Comparison of ENCODE assay signal across 14 mouse cellular contexts in the genomic region with DNA sequence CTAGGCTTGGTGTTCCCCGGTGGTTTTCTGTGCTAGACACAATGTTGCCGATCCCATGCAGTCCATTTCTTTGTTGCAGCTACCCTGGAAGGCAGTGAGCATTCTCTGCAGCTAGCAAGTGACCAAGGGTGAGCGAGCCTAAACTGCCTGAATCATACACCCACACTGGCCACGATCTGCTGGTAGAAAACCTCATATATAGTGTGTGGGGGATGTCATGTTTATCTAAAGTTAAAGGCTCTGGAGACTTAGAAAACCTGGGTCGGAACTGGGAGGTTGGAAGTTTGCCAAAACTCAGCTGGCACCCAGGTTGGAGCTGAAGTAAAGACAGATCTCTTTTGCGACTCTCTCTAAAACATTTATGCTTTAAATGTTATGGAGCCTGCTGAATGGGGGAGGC. TPM values are rescaled to one million over a fixed set of nuclear protein-coding genes. Genes with fewer than 3 reads are reported as not detected.
DNase-seq lines count a peak whose midpoint lies in the region; ATAC-seq and TF ChIP-seq lines count a peak whose summit lies in the region.
"Had no signal": no experiment of that assay in that cellular context is flagged by ENCODE, and none has a peak within 500 bp of the region (broad histone marks: within the 10 kb centered on the region; RNA-seq: fewer than 3 reads in every experiment).

No protein-coding gene starts in this region.

- no peak for ATAC-seq in embryonic facial prominence, embryonic 12.5 days (ENCODE audit: insufficient number of reproducible peaks, insufficient read depth, low FRiP score, low TSS enrichment)
- ATAC-seq in stomach, postnatal 0 days (ENCODE audit: low FRiP score, low TSS enrichment), result peak; percentile 36; the same call in 1 of the 2 replicates
- ATAC-seq: Patski had no signal

- H3K27me3 ChIP-seq in embryonic facial prominence, embryonic 12.5 days, result no peaks in the 10 kb centered on the region
- H3K27me3 ChIP-seq in embryonic facial prominence, embryonic 10.5 days (replicated peaks; ENCODE audit: low read depth, poor library complexity, severe bottlenecking), result no peaks in the 10 kb centered on the region
- H3K27me3 ChIP-seq in stomach, postnatal 0 days (ENCODE audit: control insufficient read depth, insufficient read depth, low read length), result no peaks in the 10 kb centered on the region
- H3K27me3 ChIP-seq: hindbrain, embryonic 15.5 days; limb, embryonic 13.5 days; Patski had no signal

- no peaks in the 10 kb centered on the region for H3K9me3 ChIP-seq in embryonic facial prominence, embryonic 12.5 days
- H3K9me3 ChIP-seq in embryonic facial prominence, embryonic 10.5 days, result no peaks in the 10 kb centered on the region
- H3K9me3 ChIP-seq in stomach, postnatal 0 days (ENCODE audit: control insufficient read depth, low read length), result no peaks in the 10 kb centered on the region
- H3K9me3 ChIP-seq: hindbrain, embryonic 15.5 days; midbrain, embryonic 10.5 days had no signal

- H3K4me1 ChIP-seq in embryonic facial prominence, embryonic 12.5 days, result peaks cover 8% of the 10 kb centered on the region
- 0 out of 2 replicates have a peak, but pooled peaks cover 11% of the 10 kb centered on the region for H3K4me1 ChIP-seq in embryonic facial prominence, embryonic 10.5 days
- no peaks in the 10 kb centered on the region for H3K4me1 ChIP-seq in stomach, postnatal 0 days (replicated peaks; ENCODE audit: control insufficient read depth, insufficient read depth)
- H3K4me1 ChIP-seq: hindbrain, embryonic 15.5 days; midbrain, embryonic 10.5 days had no signal

- no peak for TF ChIP-seq CTCF in left cerebral cortex, adult 2 months (IDR thresholded peaks at IDR 0.05)
- no peak for TF ChIP-seq CTCF in stomach, postnatal 0 days (IDR thresholded peaks at IDR 0.05; ENCODE audit: low read depth)

- no peaks in the 10 kb centered on the region for H3K36me3 ChIP-seq in embryonic facial prominence, embryonic 12.5 days
- no peaks in the 10 kb centered on the region for H3K36me3 ChIP-seq in embryonic facial prominence, embryonic 10.5 days (replicated peaks)
- no peaks in the 10 kb centered on the region for H3K36me3 ChIP-seq in stomach, postnatal 0 days (ENCODE audit: control insufficient read depth, insufficient read depth, low read length)
- H3K36me3 ChIP-seq: hindbrain, embryonic 15.5 days; limb, embryonic 13.5 days; midbrain, embryonic 10.5 days had no signal

- intact Hi-C loops in left cerebral cortex, adult 2 months (cut with DNase I), result no loop called here
- intact Hi-C loops in left cerebral cortex, postnatal 4 days (cut with DNase I), result no loop called here

- no peak overlapping the region for H3K4me2 ChIP-seq in embryonic facial prominence, embryonic 12.5 days (replicated peaks)
- H3K4me2 ChIP-seq in stomach, postnatal 0 days (replicated peaks; ENCODE audit: low read depth), result no peak overlapping the region
- H3K4me2 ChIP-seq: hindbrain, embryonic 15.5 days; limb, embryonic 13.5 days had no signal

- no peak overlapping the region for H3K9ac ChIP-seq in embryonic facial prominence, embryonic 12.5 days
- no peak overlapping the region for H3K9ac ChIP-seq in stomach, postnatal 0 days (ENCODE audit: low read length)
- H3K9ac ChIP-seq: hindbrain, embryonic 15.5 days; limb, embryonic 13.5 days had no signal

- H3K4me3 ChIP-seq in embryonic facial prominence, embryonic 12.5 days, result no peak overlapping the region
- H3K4me3 ChIP-seq in embryonic facial prominence, embryonic 10.5 days, result no peak overlapping the region
- no peak overlapping the region for H3K4me3 ChIP-seq in left cerebral cortex, adult 2 months
- H3K4me3 ChIP-seq in stomach, postnatal 0 days (ENCODE audit: low read depth, low read length), result no peak overlapping the region
- H3K4me3 ChIP-seq: erythroblast, embryonic 14.5 days; hindbrain, embryonic 15.5 days; limb, embryonic 13.5 days; midbrain, embryonic 10.5 days had no signal

- DNase-seq in embryonic facial prominence, embryonic 10.5 days (ENCODE audit: low spot score), result no peak
- DNase-seq in left cerebral cortex, adult 2 months (ENCODE audit: extremely low spot score in 1 of 2, low spot score in 2 of 2), result peak; percentile 20 to 24
- DNase-seq in left cerebral cortex, postnatal 4 days, result no peak
- peak; percentile 39 to 53 for DNase-seq in right cerebral cortex, adult 2 months (ENCODE audit: low spot score in 2 of 2)
- no peak for DNase-seq in right cerebral cortex, postnatal 4 days
- peak; percentile 48 for DNase-seq in stomach, postnatal 0 days (ENCODE audit: low spot score)
- DNase-seq in MN1 (ENCODE audit: low spot score), result no peak
- DNase-seq: cerebellum, adult 9-10 months had no signal

- peak overlapping the region; percentile 20; the same call in 1 of the 2 replicates for H3K27ac ChIP-seq in embryonic facial prominence, embryonic 12.5 days
- H3K27ac ChIP-seq in embryonic facial prominence, embryonic 10.5 days (replicated peaks), result no peak overlapping the region
- H3K27ac ChIP-seq in left cerebral cortex, adult 2 months, result no peak overlapping the region
- peak overlapping the region; percentile 87 for H3K27ac ChIP-seq in stomach, postnatal 0 days (replicated peaks)
- H3K27ac ChIP-seq: hindbrain, embryonic 15.5 days; limb, embryonic 13.5 days; midbrain, embryonic 10.5 days had no signal

- TF ChIP-seq EP300 in stomach, postnatal 0 days (optimal IDR thresholded peaks at IDR 0.05), result no peak

- WGBS in embryonic facial prominence, embryonic 12.5 days, result 42% methylated on average over 6 of the region's 6 CpGs
- 60% methylated on average over 6 of the region's 6 CpGs for WGBS in embryonic facial prominence, embryonic 10.5 days
- WGBS in stomach, postnatal 0 days, result 13% methylated on average over 6 of the region's 6 CpGs

RNA-seq across cellular contexts. Expression of a gene that starts 10.4 kb away (rescaled TPM):
- polyA plus RNA-seq in embryonic facial prominence, embryonic 12.5 days (2016; fragmentation: Nextera tagmentation; extraction: Ambion mirVana), result 777 and 801 TPM in 2 replicates
- polyA plus RNA-seq in embryonic facial prominence, embryonic 10.5 days (2016; fragmentation: Nextera tagmentation; extraction: Ambion mirVana), result 584 and 637 TPM in 2 replicates
- total RNA-seq in left cerebral cortex, adult 2 months (2021), result 100 to 1,000 TPM; 452 to 506 TPM
- total RNA-seq in left cerebral cortex, postnatal 4 days (2021), result 100 to 1,000 TPM; 697 to 735 TPM
- polyA plus RNA-seq in stomach, postnatal 0 days (2015; fragmentation: Nextera tagmentation; extraction: Ambion mirVana), result 220 and 244 TPM in 2 replicates

Comparison
In these comparisons a context has a peak if more than half of its experiments do, and no peak if none do; other contexts are left out.
1. H3K27ac ChIP-seq: peak in embryonic facial prominence, embryonic 12.5 days (single experiment) and stomach, postnatal 0 days (single experiment); none in embryonic facial prominence, embryonic 10.5 days (single experiment) and left cerebral cortex, adult 2 months (single experiment).
2. DNase-seq: peak in left cerebral cortex, adult 2 months (2 of 2), right cerebral cortex, adult 2 months (2 of 2) and stomach, postnatal 0 days (single experiment); none in embryonic facial prominence, embryonic 10.5 days (single experiment), left cerebral cortex, postnatal 4 days (single experiment), right cerebral cortex, postnatal 4 days (single experiment) and MN1 (single experiment).